Mouse (Mus musculus): ENCODE results near the gene Zfp169.

GRCm38 (mm10) chr13:48552181-48553090 is 39.2 kb upstream of the Zfp169 start:
- TF ChIP-seq CTCF (IDR thresholded peaks at IDR 0.05; ENCODE audit: control insufficient read depth, insufficient read depth, insufficient read length) (no peak), USF1 (IDR thresholded peaks at IDR 0.05; ENCODE audit: low read depth) (no peak), MAX (IDR thresholded peaks at IDR 0.05) (no peak), MYOD1 (IDR thresholded peaks at IDR 0.05; ENCODE audit: control insufficient read depth, insufficient read length, low read depth) (no peak), CEBPB (IDR thresholded peaks at IDR 0.05; ENCODE audit: low read depth) (no peak)
